Mouse (Mus musculus): ENCODE data around the gene Ccdc191. TPM values are rescaled to one million over a fixed set of nuclear protein-coding genes. Genes with fewer than 3 reads are reported as not detected.

Ccdc191 gene
- total RNA-seq, 2 experiments from 2014 or later = 1.9 to 2.7 TPM

GRCm38 (mm10) chr16:43986299-43986698, 96.7 kb downstream of the Ccdc191 start:
- DNase-seq = no peak

GRCm38 (mm10) chr16:43994623-43995022, 105.0 kb downstream of the Ccdc191 start:
- no peak for DNase-seq

DNA sequence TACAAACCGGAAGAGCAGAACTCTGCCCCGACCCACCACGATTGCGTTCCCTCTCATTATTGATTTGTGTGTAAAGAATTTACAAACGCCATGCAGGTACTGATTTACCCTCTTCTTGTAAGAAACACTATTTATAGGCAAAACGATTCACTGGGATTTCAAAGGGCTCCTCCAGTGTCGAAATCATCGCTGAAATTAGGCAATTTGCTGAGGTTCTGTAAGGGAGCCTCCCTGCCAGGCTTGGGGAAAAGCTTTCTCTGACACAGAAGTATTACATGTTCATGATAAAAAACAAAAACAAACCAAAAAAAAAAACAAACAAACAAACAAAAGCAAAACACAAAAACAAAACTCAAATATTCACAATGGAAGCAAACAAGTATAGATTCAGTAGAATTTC, 109.5 kb downstream of the Ccdc191 start:
- no peak for DNase-seq

DNA sequence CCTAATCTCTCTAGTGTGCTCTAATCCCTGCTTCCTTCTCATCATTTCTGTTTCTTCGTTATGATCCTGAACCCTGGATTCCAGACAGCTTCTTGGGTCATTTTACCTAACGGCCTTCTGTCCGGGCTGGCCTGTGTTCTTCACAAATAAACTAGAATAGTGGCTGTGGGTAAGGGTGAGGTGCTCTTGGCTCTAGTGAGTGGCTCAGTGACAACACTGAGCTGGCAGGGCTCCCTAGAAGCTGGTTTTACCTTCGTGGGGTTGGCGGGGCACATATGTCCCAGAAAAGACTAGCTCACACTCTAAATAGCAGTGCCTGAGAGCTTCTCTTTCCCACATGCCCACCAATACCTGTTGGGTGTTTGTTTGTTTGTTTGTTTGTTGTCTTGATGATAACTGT, 109.9 kb downstream of the Ccdc191 start:
- DNase-seq = no peak

DNA sequence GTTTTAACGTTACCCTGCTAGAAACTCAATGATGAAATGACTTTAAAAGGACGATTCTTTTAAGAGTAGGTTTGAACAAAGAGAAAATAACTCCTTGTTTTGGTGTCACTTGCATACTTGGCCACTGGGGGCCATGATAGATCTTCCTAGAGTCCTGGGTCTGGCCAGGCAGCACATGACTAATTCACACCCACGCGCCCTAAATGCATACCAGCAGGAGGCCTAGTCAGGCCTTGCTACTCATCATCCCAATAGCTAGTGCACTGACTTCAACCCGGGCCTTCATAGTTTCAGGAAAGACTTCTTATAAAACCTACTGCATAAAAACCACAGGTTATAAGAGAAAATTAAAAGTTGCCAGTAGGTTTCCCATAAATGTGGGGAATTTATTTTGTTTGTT, 112.5 kb downstream of the Ccdc191 start:
- DNase-seq = no peak

DNA sequence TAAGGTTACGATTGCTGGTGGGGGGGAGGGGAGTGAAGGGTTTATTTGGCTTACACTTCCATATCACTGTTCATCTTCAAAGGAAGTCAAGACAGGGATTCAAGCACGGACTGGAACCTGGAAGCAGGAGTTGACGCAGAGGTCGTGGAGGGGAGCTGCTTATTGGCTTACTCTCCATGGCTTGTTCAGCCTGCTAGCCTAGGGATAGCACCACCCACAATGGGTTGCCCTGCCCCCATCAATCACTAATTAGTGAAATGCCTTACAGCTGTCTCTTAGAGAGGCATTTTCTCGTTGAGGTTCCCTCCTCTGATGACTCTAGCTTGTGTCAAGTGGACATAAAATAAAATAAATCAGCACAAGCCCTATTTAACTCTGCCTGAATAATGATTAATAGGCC, 121.4 kb downstream of the Ccdc191 start:
- DNase-seq = no peak

Small RNA genes within 50 kb of the gene (microRNA-seq; reads per million reads assigned to microRNA genes)
- 0 reads per million in 2 experiments for gene Mir3470b (ENCODE audit: borderline replicate concordance in 2 of 2)

Other genes starting within 250 kb of the Ccdc191 start
- gene Tigit, start 225.7 kb upstream of the Ccdc191 start, total RNA-seq (2021) = not detected
- not detected for gene Drd3, start 135.8 kb upstream of the Ccdc191 start, total RNA-seq (2021)
- 1 to 10 TPM; 7.7 TPM for gene Qtrt2, start 37.0 kb downstream of the Ccdc191 start, total RNA-seq (2021)
- 10 to 100 TPM in 1 of 2 experiments, 1 to 10 TPM in 1; 4.3 to 13.9 TPM for gene Zdhhc23, start 90.0 kb downstream of the Ccdc191 start, total RNA-seq (2021)
- gene Gramd1c, start 173.5 kb downstream of the Ccdc191 start, total RNA-seq (2021) = under 1 TPM; 0.28 to 0.29 TPM
- gene Atp6v1a, start 249.9 kb downstream of the Ccdc191 start, total RNA-seq (2021) = 10 to 100 TPM; 19.5 to 22.4 TPM

Measured in gastrocnemius, postnatal 25 days (tissue).